Mouse (Mus musculus) heart, embryonic 16.5 days (tissue): ENCODE measurements at regions not wholly inside any gene's neighbourhood (a gene's known extent, or its start where the extent isn't known, plus 50 kb on each side); places are given as distances from the start of the nearest gene placed in this dataset. TPM values are rescaled to one million over a fixed set of nuclear protein-coding genes. Genes with fewer than 3 reads are reported as not detected.

ENCODE experiments used
- ATAC-seq: fragments of 200-750 bp; cut with Nextera tagmentation; replicated peaks from 2 replicates; pipeline ENCODE4 v1.8.0; 2017; ENCODE audit warnings: moderate number of reproducible peaks; ENCODE audit not compliant: insufficient read depth, low FRiP score; ENCODE audit errors: extremely low read depth
- H3K27ac ChIP-seq: fragments of 300-500 bp; sonication (generic); 2 replicates; pipeline ENCODE4 v1.5.1; 2014; ENCODE audit warnings: mild to moderate bottlenecking, low read length, control low read depth, moderate library complexity
- H3K27me3 ChIP-seq: fragments of 300-500 bp; sonication (generic); 2 replicates; pipeline ENCODE4 v1.6.1; 2014; ENCODE audit warnings: low read length, mixed read lengths; ENCODE audit not compliant: control insufficient read depth, insufficient read depth
- H3K36me3 ChIP-seq: fragments of 300-500 bp; sonication (generic); 2 replicates; pipeline ENCODE4 v1.6.1; 2014; ENCODE audit not compliant: control insufficient read depth, insufficient read depth
- H3K4me1 ChIP-seq: fragments of 300-500 bp; sonication (generic); 2 replicates; pipeline ENCODE4 v1.6.1; 2014; ENCODE audit warnings: low read length, mixed read lengths; ENCODE audit not compliant: control insufficient read depth, insufficient read depth
- H3K4me2 ChIP-seq: fragments of 300-500 bp; sonication (generic); 2 replicates; pipeline ENCODE4 v1.6.1; 2014; ENCODE audit warnings: low read depth, mild to moderate bottlenecking, control low read depth, low read length
- H3K4me3 ChIP-seq: fragments of 300-500 bp; sonication (generic); 2 replicates; pipeline ENCODE4 v1.5.1; 2014; ENCODE audit warnings: mild to moderate bottlenecking, control low read depth, low read length
- H3K9ac ChIP-seq: fragments of 300-500 bp; sonication (generic); 2 replicates; pipeline ENCODE4 v1.6.1; 2014; ENCODE audit warnings: low read length, control low read depth
- H3K9me3 ChIP-seq: fragments of 300-500 bp; sonication (generic); replicated peaks from 2 replicates; pipeline ENCODE4 v1.6.1; 2016; ENCODE audit warnings: low read length; ENCODE audit not compliant: control insufficient read depth
- WGBS: fragments of 180-500 bp; shearing (Covaris S2); extraction: QIAGEN DNeasy Blood & Tissue Kit; methylation state at CpG from one replicate; pipeline ENCODE4 v1.1.7; 2014; 5-methylcytosine and 5-hydroxymethylcytosine counted together
- microRNA-seq: library from miRNA; unstranded; fragments of <30 nt; microRNA quantifications from one replicate; pipeline ENCODE4, GENCODE M21; 2017

DNA sequence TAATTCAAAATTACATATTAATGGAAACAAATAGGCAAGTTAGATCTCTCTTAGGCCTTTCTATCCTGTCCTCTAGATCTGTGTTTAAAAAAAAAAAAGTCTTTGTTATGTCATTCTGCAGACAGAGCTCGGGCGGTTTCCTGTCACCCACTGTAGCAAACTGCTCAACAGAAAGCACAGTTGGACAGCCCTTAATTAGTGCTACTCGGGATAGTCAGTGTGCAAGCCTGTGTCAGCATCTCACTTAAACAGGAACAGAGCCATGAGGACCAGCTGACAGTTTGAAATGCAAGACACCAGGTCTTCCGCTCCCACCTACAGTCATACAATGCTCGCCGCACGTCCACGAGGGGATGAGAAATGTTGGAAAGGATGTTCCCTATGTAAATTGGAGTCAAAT, 170.5 kb downstream of the Nr4a2 start:
- ATAC-seq, result no peak
- H3K27ac ChIP-seq, result no peak overlapping the region
- no peaks in the 10 kb centered on the region for H3K4me1 ChIP-seq
- no peaks in the 10 kb centered on the region for H3K9me3 ChIP-seq
- 79% methylated on average over 8 of the region's 8 CpGs for WGBS
- H3K36me3 ChIP-seq, result no peaks in the 10 kb centered on the region
- H3K4me3 ChIP-seq, result no peak overlapping the region
- no peaks in the 10 kb centered on the region for H3K27me3 ChIP-seq
- H3K9ac ChIP-seq, result no peak overlapping the region
- H3K4me2 ChIP-seq, result no peak overlapping the region

DNA sequence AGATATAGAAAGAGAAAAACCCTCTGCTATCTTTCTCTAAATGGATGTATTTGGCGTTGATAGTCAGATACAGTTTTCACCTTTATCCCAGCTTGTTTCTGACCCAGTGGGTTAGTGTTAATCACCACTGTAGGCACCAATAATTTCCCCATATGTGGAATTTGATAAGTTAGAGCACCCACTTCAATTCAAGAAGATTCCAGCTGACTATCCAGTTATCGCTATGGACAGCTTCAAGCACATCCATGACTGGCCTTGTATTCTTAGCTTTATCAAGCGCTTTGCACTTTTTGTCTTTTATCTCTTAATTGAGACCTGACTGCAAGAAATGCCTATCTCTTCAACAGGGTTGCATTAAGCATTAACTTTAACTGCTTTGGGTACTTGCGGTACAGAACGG, 211.3 kb downstream of the Nr4a2 start:
- WGBS, result 78% methylated on average over 5 of the region's 5 CpGs
- no peak for ATAC-seq
- Histone ChIP-seq H3K27me3 (no peaks in the 10 kb centered on the region), H3K4me3 (no peak overlapping the region), H3K9me3 (no peaks in the 10 kb centered on the region), H3K9ac (no peak overlapping the region), H3K4me2 (no peak overlapping the region), H3K4me1 (no peaks in the 10 kb centered on the region), H3K36me3 (no peaks in the 10 kb centered on the region), H3K27ac (no peak overlapping the region)

GRCm38 (mm10) chr2:56909096-56909865, 214.5 kb downstream of the Nr4a2 start:
- H3K4me2 ChIP-seq, result no peak overlapping the region
- H3K4me3 ChIP-seq, result no peak overlapping the region
- no peaks in the 10 kb centered on the region for H3K4me1 ChIP-seq
- H3K27ac ChIP-seq, result no peak overlapping the region
- H3K27me3 ChIP-seq, result no peaks in the 10 kb centered on the region
- 65% methylated on average over 2 of the region's 2 CpGs for WGBS
- no peak for ATAC-seq
- no peak overlapping the region for H3K9ac ChIP-seq
- H3K36me3 ChIP-seq, result no peaks in the 10 kb centered on the region
- no peaks in the 10 kb centered on the region for H3K9me3 ChIP-seq

GRCm38 (mm10) chr2:56885181-56885580, 238.6 kb downstream of the Nr4a2 start:
- ATAC-seq, result no peak
- Histone ChIP-seq H3K4me1 (no peaks in the 10 kb centered on the region), H3K36me3 (no peaks in the 10 kb centered on the region), H3K27ac (no peak overlapping the region), H3K9me3 (no peaks in the 10 kb centered on the region), H3K27me3 (no peaks in the 10 kb centered on the region), H3K9ac (no peak overlapping the region), H3K4me3 (no peak overlapping the region), H3K4me2 (no peak overlapping the region)
- WGBS, result 72% methylated on average over 3 of the region's 3 CpGs

DNA sequence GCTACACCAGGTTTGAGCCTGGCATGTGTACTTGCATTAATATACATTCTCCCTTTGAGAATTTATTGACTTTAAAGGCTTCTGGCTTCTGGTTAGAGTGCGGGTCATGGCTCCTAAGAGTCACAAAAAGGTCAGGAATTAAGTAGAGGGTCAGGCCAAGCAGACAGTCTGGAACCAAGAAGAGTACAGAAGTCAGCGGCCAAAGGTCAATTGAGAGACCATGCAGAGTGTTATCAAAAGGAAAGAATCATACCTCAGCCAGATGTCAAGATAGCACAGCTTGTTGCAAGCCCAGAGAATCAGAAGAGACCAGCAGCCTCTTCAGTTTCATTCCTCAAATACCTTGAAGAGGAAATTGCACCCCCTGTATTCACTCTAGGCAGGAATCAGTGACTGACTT, 263.0 kb downstream of the Nr4a2 start:
- 56% methylated on average over 2 of the region's 2 CpGs for WGBS

DNA sequence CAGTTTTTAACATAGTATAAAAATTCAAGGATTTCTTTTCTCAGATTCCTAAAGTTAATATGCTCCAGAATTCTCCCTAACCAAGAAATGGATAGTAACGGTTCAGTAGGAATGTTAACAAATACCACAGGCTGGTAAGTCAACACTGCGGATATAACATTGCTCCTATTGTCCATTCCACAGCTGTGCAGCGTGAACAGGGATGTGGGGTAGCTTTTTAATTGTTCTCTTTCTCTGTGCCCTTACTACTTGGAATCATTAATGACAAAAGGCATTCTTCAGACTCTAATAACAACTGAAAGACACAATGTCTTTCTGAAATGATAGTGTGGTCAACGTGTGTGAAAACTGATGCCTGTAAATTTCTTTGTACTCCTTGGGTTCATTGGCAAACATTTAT, 303.3 kb downstream of the Nr4a2 start:
- no peaks in the 10 kb centered on the region for H3K36me3 ChIP-seq
- H3K9ac ChIP-seq, result no peak overlapping the region
- WGBS, result 66% methylated on average over 4 of the region's 4 CpGs
- no peak overlapping the region for H3K27ac ChIP-seq
- no peak for ATAC-seq
- no peak overlapping the region for H3K4me3 ChIP-seq
- H3K9me3 ChIP-seq, result no peaks in the 10 kb centered on the region
- no peaks in the 10 kb centered on the region for H3K27me3 ChIP-seq
- no peaks in the 10 kb centered on the region for H3K4me1 ChIP-seq
- H3K4me2 ChIP-seq, result no peak overlapping the region

More for the DNA sequence above, 263.0 kb downstream of the Nr4a2 start:
- Histone ChIP-seq H3K4me2 (no peak overlapping the region), H3K36me3 (no peaks in the 10 kb centered on the region), H3K4me1 (no peaks in the 10 kb centered on the region), H3K27ac (no peak overlapping the region), H3K9ac (no peak overlapping the region), H3K4me3 (no peak overlapping the region), H3K27me3 (no peaks in the 10 kb centered on the region), H3K9me3 (no peaks in the 10 kb centered on the region)
- no peak for ATAC-seq

GRCm38 (mm10) chr2:56784808-56785207, 339.0 kb downstream of the Nr4a2 start:
- WGBS, result 56% methylated on average over 2 of the region's 2 CpGs

More at GRCm38 (mm10) chr2:56784808-56785207, 339.0 kb downstream of the Nr4a2 start:
- no peak for ATAC-seq
- Histone ChIP-seq H3K4me1 (no peaks in the 10 kb centered on the region), H3K4me2 (no peak overlapping the region), H3K4me3 (no peak overlapping the region), H3K9ac (no peak overlapping the region), H3K9me3 (no peaks in the 10 kb centered on the region), H3K27me3 (no peaks in the 10 kb centered on the region), H3K27ac (no peak overlapping the region), H3K36me3 (no peaks in the 10 kb centered on the region)

Small RNAs in the stretch of these regions (microRNA-seq; reads per million reads assigned to microRNA genes)
- gene Mir195b, result not detected
